Comparison of ENCODE assay signal across 8 mouse cellular contexts in genomic region chr2:127337531-127337930, GRCm38 (mm10). TPM values are rescaled to one million over a fixed set of nuclear protein-coding genes. Genes with fewer than 3 reads are reported as not detected.
DNase-seq lines count a peak whose midpoint lies in the region; ATAC-seq and TF ChIP-seq lines count a peak whose summit lies in the region.

No protein-coding gene starts in this region.

- H3K27ac ChIP-seq in limb, embryonic 10.5 days: no peak overlapping the region

- WGBS in lung, adult 2 months: 60% methylated on average over 11 of the region's 11 CpGs
- 67% methylated on average over 11 of the region's 11 CpGs for WGBS in limb, embryonic 10.5 days

- peaks cover 55% of the 10 kb centered on the region for H3K27me3 ChIP-seq in limb, embryonic 10.5 days (ENCODE audit: low read depth, poor library complexity, severe bottlenecking)

- no peak for ATAC-seq in erythroid progenitor cell, adult 5-6 weeks (replicated peaks; ENCODE audit: low FRiP score, poor library complexity, severe bottlenecking)

- TF ChIP-seq POLR2A in lung, adult 2 months (IDR thresholded peaks at IDR 0.05; ENCODE audit: borderline replicate concordance, extremely low read depth, low read depth, low read length): no peak

- no peaks in the 10 kb centered on the region for H3K36me3 ChIP-seq in limb, embryonic 10.5 days

- peak overlapping the region; percentile 44 for H3K4me3 ChIP-seq in lung, adult 2 months (replicated peaks; ENCODE audit: extremely low read depth, low read depth, low read length)
- peak overlapping the region; percentile 66 for H3K4me3 ChIP-seq in limb, embryonic 10.5 days

- H3K4me1 ChIP-seq in lung, adult 2 months (ENCODE audit: control insufficient read depth, insufficient read depth, low read length): no peaks in the 10 kb centered on the region
- peaks cover 39% of the 10 kb centered on the region for H3K4me1 ChIP-seq in limb, embryonic 10.5 days

- no peak for DNase-seq in lung, adult 2 months
- no peak for DNase-seq in lung, postnatal 10 days
- DNase-seq in cerebellum, adult 8-10 months: peak; percentile 30
- no peak for DNase-seq in limb, embryonic 10.5 days (ENCODE audit: low spot score)
- peak; percentile 53 to 71 for DNase-seq in spleen, postnatal 4 days (ENCODE audit: low spot score in 2 of 2)
- no peak for DNase-seq in kidney, adult 8-10 months
- no peak for DNase-seq in ovary, postnatal 10 days (ENCODE audit: low spot score)

- no peaks in the 10 kb centered on the region for H3K9me3 ChIP-seq in limb, embryonic 10.5 days (replicated peaks)

- TF ChIP-seq CTCF in lung, adult 2 months (IDR thresholded peaks at IDR 0.05; ENCODE audit: insufficient read depth, low read length): no peak

RNA-seq across cellular contexts. Expression of gene Astl, which starts 0.9 kb away (rescaled TPM):
- polyA plus RNA-seq in lung, adult 2 months (2012; rRNA removed): not detected in 2 replicates
- polyA plus RNA-seq in limb, embryonic 10.5 days (2016; fragmentation: Nextera tagmentation; extraction: Ambion mirVana): 0.08 and 0.09 TPM in 2 replicates
- total RNA-seq in erythroid progenitor cell, adult 5-6 weeks (2015; ENCODE audit: low replicate concordance): not detected in 2 replicates
- not detected in 2 replicates for total RNA-seq in erythroid progenitor cell, adult 5-6 weeks (2017; ENCODE audit: low replicate concordance)

RNA-seq across cellular contexts. Expression of gene Dusp2, which starts 1.6 kb away (rescaled TPM):
- 5.2 and 6.3 TPM in 2 replicates for polyA plus RNA-seq in lung, adult 2 months (2012; rRNA removed)
- 6.4 and 7.6 TPM in 2 replicates for polyA plus RNA-seq in limb, embryonic 10.5 days (2016; fragmentation: Nextera tagmentation; extraction: Ambion mirVana)
- total RNA-seq in erythroid progenitor cell, adult 5-6 weeks (2015; ENCODE audit: low replicate concordance): 14.8 and 24.7 TPM in 2 replicates
- 3.1 and 16.0 TPM in 2 replicates for total RNA-seq in erythroid progenitor cell, adult 5-6 weeks (2017; ENCODE audit: low replicate concordance)

RNA-seq across cellular contexts. Expression of gene Adra2b, which starts 25.5 kb away (rescaled TPM):
- 0.48 and 0.51 TPM in 2 replicates for polyA plus RNA-seq in lung, adult 2 months (2012; rRNA removed)
- polyA plus RNA-seq in limb, embryonic 10.5 days (2016; fragmentation: Nextera tagmentation; extraction: Ambion mirVana): 1.7 and 1.9 TPM in 2 replicates
- total RNA-seq in erythroid progenitor cell, adult 5-6 weeks (2015; ENCODE audit: low replicate concordance): not detected in 2 replicates
- not detected in 2 replicates for total RNA-seq in erythroid progenitor cell, adult 5-6 weeks (2017; ENCODE audit: low replicate concordance)

Comparison
In these comparisons a context has a peak if more than half of its experiments do, and no peak if none do; other contexts are left out.
1. DNase-seq: peak in cerebellum, adult 8-10 months (single experiment) and spleen, postnatal 4 days (2 of 2); none in lung, adult 2 months (single experiment), lung, postnatal 10 days (single experiment), limb, embryonic 10.5 days (single experiment), kidney, adult 8-10 months (0 of 2) and ovary, postnatal 10 days (single experiment).